Mouse (Mus musculus) CH12.LX (cell line): ENCODE data around the gene Cnn3.

Experiments
- CHD2 ChIP-seq: IDR thresholded peaks from 2 replicates; pipeline ENCODE4 v1.6.1; 2011; ENCODE audit warnings: low read length, improper control_type of control experiment
- CTCF ChIP-seq, 2 experiments: IDR thresholded peaks in 1 of 2; conservative IDR thresholded peaks in 1 of 2; 2 replicates each; pipeline ENCODE4 v1.5.1; 2011 to 2012; ENCODE audit warnings: low read depth in 2 of 2, low read length in 2 of 2, improper control_type of control experiment in 1 of 2, inconsistent platforms in 1 of 2, mild to moderate bottlenecking in 1 of 2, moderate library complexity in 1 of 2
- E2F4 ChIP-seq: IDR thresholded peaks from 2 replicates; pipeline ENCODE4 v1.6.1; 2011; ENCODE audit warnings: low read depth, low read length, improper control_type of control experiment; ENCODE audit not compliant: insufficient replicate concordance
- ELF1 ChIP-seq: IDR thresholded peaks from 2 replicates; pipeline ENCODE4 v1.6.1; 2014; ENCODE audit warnings: low read depth, mild to moderate bottlenecking, inconsistent platforms, low read length, improper control_type of control experiment
- EP300 ChIP-seq: IDR thresholded peaks from 2 replicates; pipeline ENCODE4 v1.6.1; 2011; ENCODE audit warnings: low read length, improper control_type of control experiment
- MAX ChIP-seq: IDR thresholded peaks from 2 replicates; pipeline ENCODE4 v1.6.1; 2011; ENCODE audit warnings: low read length, improper control_type of control experiment
- POLR2A ChIP-seq: IDR thresholded peaks from 2 replicates; pipeline ENCODE4 v1.6.1; 2011; ENCODE audit warnings: low read depth, mild to moderate bottlenecking, improper control_type of control experiment, low read length
- POLR2AphosphoS2 ChIP-seq: IDR thresholded peaks from 2 replicates; pipeline ENCODE4 v1.6.1; 2011; ENCODE audit warnings: low read depth, low read length, improper control_type of control experiment
- SMC3 ChIP-seq: IDR thresholded peaks from 2 replicates; pipeline ENCODE4 v1.6.1; 2011; ENCODE audit warnings: low read depth, low read length, improper control_type of control experiment
- TBP ChIP-seq: conservative IDR thresholded peaks from 2 replicates; pipeline ENCODE4 v1.6.1; 2011; ENCODE audit warnings: low read depth, low read length, improper control_type of control experiment
- TCF12 ChIP-seq: IDR thresholded peaks from 2 replicates; pipeline ENCODE4 v1.6.1; 2014; ENCODE audit warnings: low read depth, mild to moderate bottlenecking, inconsistent platforms, low read length, improper control_type of control experiment
- USF1 ChIP-seq: IDR thresholded peaks from 2 replicates; pipeline ENCODE4 v1.6.1; 2014; ENCODE audit warnings: low read depth, mild to moderate bottlenecking, inconsistent platforms, low read length, improper control_type of control experiment
- ZNF384 ChIP-seq: IDR thresholded peaks from 2 replicates; pipeline ENCODE4 v1.6.1; 2012; ENCODE audit warnings: low read depth, low read length, improper control_type of control experiment, inconsistent platforms

DNA sequence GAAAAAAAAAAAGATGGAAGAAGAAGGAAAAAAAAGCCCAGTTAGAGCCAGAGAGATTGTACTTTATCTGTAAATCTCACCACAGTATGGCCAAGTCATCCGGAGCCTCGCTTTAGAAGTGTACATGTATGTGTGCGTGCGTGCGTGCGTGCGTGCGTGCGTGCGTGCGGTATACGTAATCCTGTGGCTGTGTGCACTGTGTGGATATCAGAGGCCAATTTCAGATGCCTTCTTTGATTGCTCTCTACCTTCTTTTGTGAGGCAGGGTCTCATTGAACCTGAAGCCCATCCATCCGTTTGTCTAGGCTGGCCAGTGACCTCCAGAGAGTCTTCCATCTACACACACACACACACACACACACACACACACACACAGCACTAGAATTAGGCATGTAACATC lies 35.2 kb downstream of the Cnn3 start:
- TF ChIP-seq ZNF384: no peak
- no peak for TF ChIP-seq CHD2
- no peak for TF ChIP-seq TBP
- no peak for TF ChIP-seq POLR2A
- no peak for TF ChIP-seq CTCF (conservative IDR thresholded peaks at IDR 0.05 in 1 of 2, IDR thresholded peaks at IDR 0.05 in 1 of 2; ENCODE audit: low read depth in 2 of 2, low read length in 2 of 2)
- no peak for TF ChIP-seq USF1
- no peak for TF ChIP-seq POLR2AphosphoS2
- no peak for TF ChIP-seq SMC3
- TF ChIP-seq EP300: no peak
- no peak for TF ChIP-seq E2F4
- TF ChIP-seq ELF1: no peak
- TF ChIP-seq MAX: no peak
- no peak for TF ChIP-seq TCF12
